Mouse (Mus musculus): Measurements from ENCODE around the gene Msi2. TPM values are rescaled to one million over a fixed set of nuclear protein-coding genes. Genes with fewer than 3 reads are reported as not detected.

Msi2 gene
- polyA plus RNA-seq, 1 experiment: 14.2 TPM

DNA sequence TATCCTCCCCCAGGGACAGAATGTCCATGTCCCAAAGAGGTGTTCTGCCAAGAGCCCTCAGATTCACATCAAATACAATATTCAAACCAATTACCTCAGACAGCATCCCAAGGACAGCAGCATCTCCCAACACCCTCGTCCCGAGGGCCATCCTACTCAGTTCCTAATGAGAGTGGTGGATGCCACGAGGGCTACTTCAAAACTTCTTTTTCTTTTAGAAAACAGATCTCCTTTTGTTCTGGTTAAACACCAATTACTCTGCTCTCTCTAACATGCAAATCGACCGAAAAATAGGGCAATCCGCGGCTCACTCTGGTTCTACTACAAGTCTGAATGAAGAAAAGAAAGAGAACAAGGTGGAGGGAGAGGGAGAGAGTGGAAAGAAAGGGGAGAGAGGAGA is 73.6 kb downstream of the Msi2 start:
- H3K4me3 ChIP-seq (ENCODE audit: extremely low read depth, insufficient read depth, insufficient read length): no peak overlapping the region
- no peak overlapping the region for H3K27ac ChIP-seq (ENCODE audit: insufficient read depth, low read length)
- no peaks in the 10 kb centered on the region for H3K27me3 ChIP-seq (ENCODE audit: control insufficient read depth, insufficient read depth, low read length)
- no peaks in the 10 kb centered on the region for H3K4me1 ChIP-seq (ENCODE audit: control insufficient read depth, insufficient read depth, insufficient read length)
- no peak for TF ChIP-seq CTCF (IDR thresholded peaks at IDR 0.05; ENCODE audit: extremely low read depth, insufficient read depth, insufficient read length, insufficient replicate concordance)
- TF ChIP-seq POLR2A (IDR thresholded peaks at IDR 0.05; ENCODE audit: low read depth, low read length): no peak
- WGBS: 94% methylated on average over 7 of the region's 7 CpGs
- no peak for DNase-seq (ENCODE audit: low read depth in 1 of 2, low spot score in 2 of 2)
- H3K36me3 ChIP-seq (ENCODE audit: control insufficient read depth, insufficient read depth, low read length): no peaks in the 10 kb centered on the region

DNA sequence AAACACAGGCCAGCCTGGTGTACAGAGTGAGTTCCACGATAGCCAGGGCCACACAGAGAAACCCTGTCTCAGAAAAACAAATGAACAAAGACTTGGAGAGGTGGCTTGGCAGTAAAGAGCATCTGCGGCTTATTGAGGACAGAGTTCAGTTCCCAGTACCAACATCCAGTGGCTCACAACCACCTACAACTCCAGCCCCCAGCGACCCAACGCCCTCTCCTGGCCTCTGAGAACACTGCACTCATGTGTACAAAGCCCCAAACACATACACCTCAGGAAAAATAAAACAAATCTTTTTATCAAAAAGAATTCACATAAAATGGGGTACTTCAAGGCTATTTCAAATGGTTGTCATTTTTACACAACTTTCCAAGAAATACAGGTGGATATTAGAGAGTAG is 78.5 kb downstream of the Msi2 start:
- Histone ChIP-seq H3K27me3 (ENCODE audit: control insufficient read depth, insufficient read depth, low read length) (no peaks in the 10 kb centered on the region), H3K4me3 (ENCODE audit: extremely low read depth, insufficient read depth, insufficient read length) (no peak overlapping the region), H3K36me3 (ENCODE audit: control insufficient read depth, insufficient read depth, low read length) (no peaks in the 10 kb centered on the region), H3K27ac (ENCODE audit: insufficient read depth, low read length) (no peak overlapping the region), H3K4me1 (ENCODE audit: control insufficient read depth, insufficient read depth, insufficient read length) (peaks cover 17% of the 10 kb centered on the region; the same call in 1 of the 2 replicates)
- 83% methylated on average over 4 of the region's 4 CpGs for WGBS
- TF ChIP-seq CTCF (IDR thresholded peaks at IDR 0.05; ENCODE audit: extremely low read depth, insufficient read depth, insufficient read length, insufficient replicate concordance) (peak; percentile 10; the same call in 1 of the 2 replicates), POLR2A (IDR thresholded peaks at IDR 0.05; ENCODE audit: low read depth, low read length) (no peak)
- DNase-seq (ENCODE audit: low read depth in 1 of 2, low spot score in 2 of 2): no peak

DNA sequence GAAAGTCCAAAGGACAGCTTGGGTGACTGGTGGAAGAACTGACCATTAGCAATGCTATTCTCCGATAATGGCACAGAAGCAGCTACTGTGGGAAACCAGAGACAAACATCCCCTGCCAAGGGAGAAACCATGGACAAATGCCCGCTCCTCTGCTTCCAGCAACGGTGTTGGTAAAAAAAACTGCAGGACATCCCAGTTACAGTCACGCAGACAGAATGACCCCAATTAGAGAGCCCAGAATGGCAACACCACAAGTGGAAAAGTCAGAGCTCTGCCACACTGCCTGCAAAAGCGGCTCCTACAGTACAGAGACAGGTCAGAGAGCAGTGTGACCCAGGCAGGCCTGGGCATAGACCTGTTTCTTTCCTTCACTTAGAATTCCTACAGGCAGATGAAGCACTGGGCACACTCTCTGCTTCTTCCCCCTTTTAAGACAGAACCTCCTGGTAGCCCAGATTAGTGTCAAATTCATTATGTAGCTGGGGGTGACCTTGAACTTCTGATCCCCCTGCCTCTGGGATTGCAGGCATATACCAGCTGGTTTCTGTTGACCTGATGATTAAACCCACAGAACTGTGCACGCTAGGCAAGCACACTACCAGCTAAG is 79.3 kb downstream of the Msi2 start:
- Histone ChIP-seq H3K4me1 (ENCODE audit: control insufficient read depth, insufficient read depth, insufficient read length) (peaks cover 17% of the 10 kb centered on the region; the same call in 1 of the 2 replicates), H3K4me3 (ENCODE audit: extremely low read depth, insufficient read depth, insufficient read length) (no peak overlapping the region), H3K36me3 (ENCODE audit: control insufficient read depth, insufficient read depth, low read length) (no peaks in the 10 kb centered on the region), H3K27me3 (ENCODE audit: control insufficient read depth, insufficient read depth, low read length) (no peaks in the 10 kb centered on the region), H3K27ac (ENCODE audit: insufficient read depth, low read length) (no peak overlapping the region)
- no peak for DNase-seq (ENCODE audit: low read depth in 1 of 2, low spot score in 2 of 2)
- TF ChIP-seq POLR2A (IDR thresholded peaks at IDR 0.05; ENCODE audit: low read depth, low read length): no peak
- TF ChIP-seq CTCF (IDR thresholded peaks at IDR 0.05; ENCODE audit: extremely low read depth, insufficient read depth, insufficient read length, insufficient replicate concordance): no peak
- 93% methylated on average over 6 of the region's 6 CpGs for WGBS

DNA sequence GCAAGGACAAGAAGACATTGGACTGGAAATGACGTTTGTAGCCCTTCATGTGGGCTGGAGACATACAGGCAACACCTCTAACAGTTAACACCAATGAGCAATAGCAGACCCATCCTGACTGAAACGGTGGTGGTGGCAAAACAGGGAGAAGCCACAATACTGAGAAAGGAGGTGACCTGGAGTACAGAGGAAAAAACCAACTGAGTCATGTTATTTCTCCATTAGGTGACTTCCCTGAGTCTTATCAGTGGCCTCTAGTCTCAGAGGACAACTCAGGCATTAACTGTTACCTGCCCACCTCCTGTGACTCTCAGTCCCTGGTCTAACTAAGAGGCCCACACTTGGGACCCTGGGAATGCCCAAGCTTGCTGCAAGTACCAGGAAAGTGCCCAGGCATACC is 80.1 kb downstream of the Msi2 start:
- no peak for DNase-seq (ENCODE audit: low read depth in 1 of 2, low spot score in 2 of 2)
- WGBS: 36% methylated on average over 2 of the region's 2 CpGs
- H3K4me3 ChIP-seq (ENCODE audit: extremely low read depth, insufficient read depth, insufficient read length): no peak overlapping the region
- H3K27ac ChIP-seq (ENCODE audit: insufficient read depth, low read length): no peak overlapping the region
- H3K4me1 ChIP-seq (ENCODE audit: control insufficient read depth, insufficient read depth, insufficient read length): peaks cover 17% of the 10 kb centered on the region; the same call in 1 of the 2 replicates
- H3K36me3 ChIP-seq (ENCODE audit: control insufficient read depth, insufficient read depth, low read length): no peaks in the 10 kb centered on the region
- TF ChIP-seq POLR2A (IDR thresholded peaks at IDR 0.05; ENCODE audit: low read depth, low read length) (no peak), CTCF (IDR thresholded peaks at IDR 0.05; ENCODE audit: extremely low read depth, insufficient read depth, insufficient read length, insufficient replicate concordance) (no peak)
- no peaks in the 10 kb centered on the region for H3K27me3 ChIP-seq (ENCODE audit: control insufficient read depth, insufficient read depth, low read length)

DNA sequence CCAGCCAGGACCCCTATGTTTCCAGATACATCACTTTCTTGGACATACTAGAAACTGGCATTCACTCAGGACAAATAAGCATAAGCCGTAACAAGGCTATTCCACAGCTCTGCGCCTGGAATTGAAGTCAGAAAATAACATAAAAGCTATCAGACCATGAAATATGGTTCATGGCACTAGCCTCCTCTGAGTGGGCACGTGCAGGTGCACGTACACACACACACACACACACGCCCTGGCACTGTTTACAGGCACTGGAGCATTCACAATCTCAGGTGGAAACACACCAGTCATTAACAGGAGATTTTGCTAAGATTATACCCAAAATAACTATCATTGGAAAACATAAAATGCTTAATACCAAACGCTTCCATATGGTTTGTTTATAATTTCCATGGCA is 81.4 kb downstream of the Msi2 start:
- H3K36me3 ChIP-seq (ENCODE audit: control insufficient read depth, insufficient read depth, low read length): no peaks in the 10 kb centered on the region
- H3K27ac ChIP-seq (ENCODE audit: insufficient read depth, low read length): no peak overlapping the region
- no peak for DNase-seq (ENCODE audit: low read depth in 1 of 2, low spot score in 2 of 2)
- TF ChIP-seq POLR2A (IDR thresholded peaks at IDR 0.05; ENCODE audit: low read depth, low read length): no peak
- no peak for TF ChIP-seq CTCF (IDR thresholded peaks at IDR 0.05; ENCODE audit: extremely low read depth, insufficient read depth, insufficient read length, insufficient replicate concordance)
- H3K27me3 ChIP-seq (ENCODE audit: control insufficient read depth, insufficient read depth, low read length): no peaks in the 10 kb centered on the region
- 82% methylated on average over 6 of the region's 6 CpGs for WGBS
- peaks cover 23% of the 10 kb centered on the region; the same call in 1 of the 2 replicates for H3K4me1 ChIP-seq (ENCODE audit: control insufficient read depth, insufficient read depth, insufficient read length)
- H3K4me3 ChIP-seq (ENCODE audit: extremely low read depth, insufficient read depth, insufficient read length): no peak overlapping the region

DNA sequence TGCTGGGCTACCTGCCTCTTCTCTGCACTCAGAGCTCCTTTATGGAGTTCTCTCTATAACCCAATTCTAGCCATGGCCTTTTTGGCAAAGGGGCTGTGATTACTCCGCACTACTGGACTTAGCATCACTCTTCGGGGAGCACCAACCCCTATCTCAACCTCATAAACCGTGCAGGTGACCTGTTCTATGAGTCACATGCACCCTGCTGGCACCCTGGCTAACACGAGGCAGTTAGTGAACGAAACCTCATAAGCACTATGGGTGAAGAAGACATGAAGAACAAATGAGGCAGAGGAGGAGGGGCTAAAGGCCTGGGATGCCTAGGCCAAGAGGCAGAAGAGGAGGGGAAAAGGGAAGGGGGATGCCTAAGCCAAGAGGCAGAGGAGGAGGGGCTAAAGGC is 82.0 kb downstream of the Msi2 start:
- Histone ChIP-seq H3K4me3 (ENCODE audit: extremely low read depth, insufficient read depth, insufficient read length) (no peak overlapping the region), H3K36me3 (ENCODE audit: control insufficient read depth, insufficient read depth, low read length) (no peaks in the 10 kb centered on the region), H3K27ac (ENCODE audit: insufficient read depth, low read length) (no peak overlapping the region), H3K4me1 (ENCODE audit: control insufficient read depth, insufficient read depth, insufficient read length) (peaks cover 29% of the 10 kb centered on the region), H3K27me3 (ENCODE audit: control insufficient read depth, insufficient read depth, low read length) (no peaks in the 10 kb centered on the region)
- TF ChIP-seq CTCF (IDR thresholded peaks at IDR 0.05; ENCODE audit: extremely low read depth, insufficient read depth, insufficient read length, insufficient replicate concordance): no peak
- TF ChIP-seq POLR2A (IDR thresholded peaks at IDR 0.05; ENCODE audit: low read depth, low read length): no peak
- no peak for DNase-seq (ENCODE audit: low read depth in 1 of 2, low spot score in 2 of 2)
- 89% methylated on average over 5 of the region's 5 CpGs for WGBS

DNA sequence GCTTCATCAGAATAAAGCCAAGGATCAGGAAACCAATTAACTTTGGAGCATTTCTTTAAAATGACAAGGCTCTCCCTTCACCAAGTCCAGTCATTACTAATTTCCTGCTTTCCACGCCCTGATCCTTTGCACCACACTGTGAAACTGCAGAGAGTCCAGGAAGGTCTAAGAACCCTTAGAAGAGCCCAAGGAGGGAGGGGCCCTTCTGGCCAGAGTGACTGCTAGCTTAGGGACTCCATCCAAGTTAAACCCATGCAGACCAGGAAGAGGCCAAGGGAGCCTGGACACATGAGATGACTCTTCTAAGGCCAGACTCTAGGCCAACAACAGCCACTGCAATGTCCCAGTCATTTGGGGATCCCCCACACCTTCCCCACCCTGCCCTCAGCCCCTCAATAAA is 83.7 kb downstream of the Msi2 start:
- Histone ChIP-seq H3K4me1 (ENCODE audit: control insufficient read depth, insufficient read depth, insufficient read length) (peaks cover 31% of the 10 kb centered on the region), H3K27ac (ENCODE audit: insufficient read depth, low read length) (no peak overlapping the region), H3K4me3 (ENCODE audit: extremely low read depth, insufficient read depth, insufficient read length) (no peak overlapping the region), H3K27me3 (ENCODE audit: control insufficient read depth, insufficient read depth, low read length) (no peaks in the 10 kb centered on the region), H3K36me3 (ENCODE audit: control insufficient read depth, insufficient read depth, low read length) (no peaks in the 10 kb centered on the region)
- 78% methylated on average over 1 of the region's 1 CpGs for WGBS
- no peak for TF ChIP-seq CTCF (IDR thresholded peaks at IDR 0.05; ENCODE audit: extremely low read depth, insufficient read depth, insufficient read length, insufficient replicate concordance)
- no peak for TF ChIP-seq POLR2A (IDR thresholded peaks at IDR 0.05; ENCODE audit: low read depth, low read length)
- DNase-seq (ENCODE audit: low read depth in 1 of 2, low spot score in 2 of 2): no peak
